Mouse (Mus musculus) ZHBTc4 (cell line): ENCODE results near the gene Sidt1.

ENCODE experiments used
- DNase-seq: peaks from one replicate; pipeline ENCODE4 v3.0.0-alpha.2; 2011; ENCODE audit warnings: low read depth, low spot score

Sidt1 gene

GRCm38 (mm10) chr16:44332861-44333284 lies at the start of gene Sidt1:
Gene Sidt1 (minus strand): TSS chr16:44333196.
- DNase-seq: no peak

GRCm38 (mm10) chr16:44381578-44381977 lies 48.6 kb upstream of the Sidt1 start:
- no peak for DNase-seq

- no peak for DNase-seq
These were observed 47.0 kb upstream of the Sidt1 start for GRCm38 (mm10) chr16:44380006-44380405.

- no peak for DNase-seq
These were observed 42.5 kb upstream of the Sidt1 start for GRCm38 (mm10) chr16:44375459-44375858.

- no peak for DNase-seq
These were observed 32.5 kb upstream of the Sidt1 start for GRCm38 (mm10) chr16:44365522-44365921.

- DNase-seq: peak; percentile 36
These were observed 29.2 kb upstream of the Sidt1 start for GRCm38 (mm10) chr16:44361921-44362890.

- DNase-seq: peak; percentile 92
These were observed 24.7 kb upstream of the Sidt1 start for GRCm38 (mm10) chr16:44357571-44358268.

- DNase-seq: no peak
These were observed 23.3 kb upstream of the Sidt1 start for GRCm38 (mm10) chr16:44356291-44356690.

GRCm38 (mm10) chr16:44349801-44350397 lies 16.9 kb upstream of the Sidt1 start:
- DNase-seq: no peak

- DNase-seq: peak; percentile 97
These were observed 14.3 kb upstream of the Sidt1 start, which contains the start of gene Spice1 for GRCm38 (mm10) chr16:44347071-44347901. Gene Spice1 (plus strand): TSS chr16:44347121.

GRCm38 (mm10) chr16:44337541-44337940 lies 4.5 kb upstream of the Sidt1 start:
- DNase-seq: no peak

GRCm38 (mm10) chr16:44331995-44332860 lies 768 bp downstream of the Sidt1 start:
- peak; percentile 61 for DNase-seq

GRCm38 (mm10) chr16:44331671-44331994 lies 1.4 kb downstream of the Sidt1 start:
- DNase-seq: no peak

- peak; percentile 47 for DNase-seq
These were observed 1.8 kb downstream of the Sidt1 start for GRCm38 (mm10) chr16:44331154-44331553.

GRCm38 (mm10) chr16:44330657-44331056 lies 2.3 kb downstream of the Sidt1 start:
- DNase-seq: peak; percentile 81

- no peak for DNase-seq
These were observed 4.4 kb downstream of the Sidt1 start for GRCm38 (mm10) chr16:44328644-44329043.

GRCm38 (mm10) chr16:44320232-44320631 lies 12.8 kb downstream of the Sidt1 start:
- DNase-seq: no peak

- DNase-seq: no peak
These were observed 16.6 kb downstream of the Sidt1 start for GRCm38 (mm10) chr16:44316350-44316749.

GRCm38 (mm10) chr16:44313422-44313821 lies 19.6 kb downstream of the Sidt1 start:
- no peak for DNase-seq

- DNase-seq: no peak
These were observed 27.4 kb downstream of the Sidt1 start for GRCm38 (mm10) chr16:44305606-44306005.
